Mouse (Mus musculus): ENCODE measurements around the gene Plcd3.

DNA sequence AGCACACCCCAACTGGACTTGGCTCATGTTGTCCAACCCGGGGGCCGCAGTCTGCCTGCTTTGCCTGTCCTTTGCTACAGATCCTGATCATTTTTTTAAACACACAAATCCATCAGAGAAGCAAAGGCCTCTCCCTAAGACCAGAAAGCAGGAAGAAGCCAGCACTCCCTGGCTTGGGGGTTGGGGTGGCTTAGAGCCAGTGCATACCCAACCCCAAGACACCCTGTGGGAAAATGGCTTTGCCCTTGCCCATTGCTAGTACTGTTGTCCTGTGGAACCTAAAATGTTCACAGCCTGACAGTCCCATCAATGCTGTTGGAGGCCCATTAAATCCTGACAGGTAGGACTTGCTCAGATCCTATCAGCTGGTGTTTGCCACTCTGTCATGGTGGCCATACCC, 31.7 kb downstream of the Plcd3 start:
- TF ChIP-seq CTCF (IDR thresholded peaks at IDR 0.05; ENCODE audit: low read depth), result no peak
- no peak for TF ChIP-seq EP300 (IDR thresholded peaks at IDR 0.05; ENCODE audit: low read depth)
